Mouse (Mus musculus) cerebellum, postnatal 25 days (tissue): ENCODE data around the gene Nadk2.

Experiments used
- DNase-seq, 2 experiments: peaks; one replicate each; pipeline ENCODE4 v3.0.0; 2021; ENCODE audit warnings: mixed read lengths in 2 of 2

Gene Nadk2

GRCm38 (mm10) chr15:9134891-9135507, 63.9 kb downstream of the Nadk2 start:
- no peak for DNase-seq

GRCm38 (mm10) chr15:9139447-9139846, 68.4 kb downstream of the Nadk2 start:
- DNase-seq, result no peak

- peak; percentile 96 to 98 for DNase-seq
Observed at GRCm38 (mm10) chr15:9140252-9140680, 69.2 kb downstream of the Nadk2 start, which contains the start of gene Lmbrd2. Gene Lmbrd2, plus strand, starts transcription at chr15:9140550.

GRCm38 (mm10) chr15:9140684-9141171, 69.7 kb downstream of the Nadk2 start:
- DNase-seq, result no peak

GRCm38 (mm10) chr15:9155325-9155724, 84.3 kb downstream of the Nadk2 start, which contains the start of gene Skp2:
Gene Skp2, minus strand, starts transcription at chr15:9155425.
- DNase-seq, result no peak
